Mouse (Mus musculus) myocyte (in vitro differentiated cells): Measurements from ENCODE around the gene Pinlyp.

Source experiments
- CEBPB ChIP-seq: IDR thresholded peaks from 2 replicates; pipeline ENCODE4 v1.6.1; 2011; ENCODE audit warnings: mild to moderate bottlenecking, moderate library complexity; ENCODE audit not compliant: poor library complexity, insufficient read depth, severe bottlenecking
- E2F4 ChIP-seq: IDR thresholded peaks from one replicate; pipeline ENCODE4 v1.6.1; 2011; ENCODE audit warnings: mild to moderate bottlenecking, control low read depth, moderate library complexity; ENCODE audit not compliant: insufficient read depth
- MAX ChIP-seq: IDR thresholded peaks from one replicate; pipeline ENCODE4 v1.6.1; 2011; ENCODE audit warnings: low read depth, mild to moderate bottlenecking, control low read depth
- POLR2A ChIP-seq: IDR thresholded peaks from one replicate; pipeline ENCODE4 v1.6.1; 2011; ENCODE audit warnings: low read depth, mild to moderate bottlenecking, control low read depth, moderate library complexity; ENCODE audit not compliant: insufficient read length
- TCF12 ChIP-seq: IDR thresholded peaks from one replicate; pipeline ENCODE4 v1.6.1; 2011; ENCODE audit warnings: mild to moderate bottlenecking, control low read depth; ENCODE audit not compliant: poor library complexity, insufficient read depth, severe bottlenecking
- USF1 ChIP-seq: IDR thresholded peaks from one replicate; pipeline ENCODE4 v1.6.1; 2011; ENCODE audit warnings: low read depth, mild to moderate bottlenecking, control low read depth, moderate library complexity

- no peak for TF ChIP-seq POLR2A
- no peak for TF ChIP-seq CEBPB
- TF ChIP-seq E2F4, result no peak
- no peak for TF ChIP-seq USF1
- TF ChIP-seq MAX, result no peak
- no peak for TF ChIP-seq TCF12
These were observed 41.9 kb downstream of the Pinlyp start for GRCm38 (mm10) chr7:24504004-24504403.
